Mouse (Mus musculus) G1E-ER4 (cell line): ENCODE results near the gene Brip1. TPM values are rescaled to one million over a fixed set of nuclear protein-coding genes. Genes with fewer than 3 reads are reported as not detected.

Source experiments
- GATA1 ChIP-seq: IDR thresholded peaks from one replicate; pipeline ENCODE4 v1.8.0; 2012; ENCODE audit warnings: low read length, inconsistent platforms
- polyA plus RNA-seq: library from polyadenylated mRNA; stranded (reverse); fragments of >175 nt; gene quantifications from 2 replicates; pipeline ENCODE4 v1.2.3, GENCODE M21; 2012

The Brip1 gene
- polyA plus RNA-seq, 1 experiment, result 0.33 TPM

DNA sequence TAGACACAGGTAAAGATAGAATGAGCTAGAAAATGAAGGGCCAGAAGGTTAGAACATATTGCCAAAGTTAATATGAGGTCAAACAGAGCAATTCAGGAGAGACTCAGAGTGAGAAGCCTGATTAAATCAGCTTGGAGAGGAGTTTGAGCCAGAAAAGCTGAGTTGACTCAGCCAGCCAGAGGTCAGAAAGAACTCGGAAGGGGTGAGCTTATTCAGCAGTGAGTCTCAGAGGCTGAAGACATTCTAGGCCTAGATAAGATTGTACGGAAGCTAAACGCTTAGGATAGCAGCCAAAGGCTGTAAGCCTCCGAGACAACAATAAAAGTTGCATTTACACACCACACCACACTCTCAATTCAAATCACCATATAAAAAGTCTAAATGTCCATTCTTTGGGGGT, 141.9 kb downstream of the Brip1 start:
- TF ChIP-seq GATA1, result no peak

DNA sequence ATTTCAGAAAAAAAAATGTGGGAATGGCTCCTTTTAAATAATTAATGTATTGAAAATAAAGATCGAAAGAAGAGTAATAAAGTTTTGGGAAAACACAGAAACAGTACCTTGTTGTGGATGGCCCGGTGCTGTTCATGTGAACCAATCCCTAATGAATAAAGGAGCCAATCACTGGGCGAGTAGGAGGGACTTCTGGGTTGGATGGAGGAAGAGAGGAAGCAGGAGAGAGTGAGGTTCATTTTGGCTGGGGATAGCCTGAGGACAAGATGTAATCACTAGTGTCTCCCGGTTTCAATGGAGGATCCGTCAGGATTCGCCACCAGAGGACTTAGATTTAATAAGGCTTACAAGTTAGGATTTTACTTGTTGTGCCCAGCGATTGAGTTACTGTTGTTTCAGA, 145.2 kb downstream of the Brip1 start:
- no peak for TF ChIP-seq GATA1

DNA sequence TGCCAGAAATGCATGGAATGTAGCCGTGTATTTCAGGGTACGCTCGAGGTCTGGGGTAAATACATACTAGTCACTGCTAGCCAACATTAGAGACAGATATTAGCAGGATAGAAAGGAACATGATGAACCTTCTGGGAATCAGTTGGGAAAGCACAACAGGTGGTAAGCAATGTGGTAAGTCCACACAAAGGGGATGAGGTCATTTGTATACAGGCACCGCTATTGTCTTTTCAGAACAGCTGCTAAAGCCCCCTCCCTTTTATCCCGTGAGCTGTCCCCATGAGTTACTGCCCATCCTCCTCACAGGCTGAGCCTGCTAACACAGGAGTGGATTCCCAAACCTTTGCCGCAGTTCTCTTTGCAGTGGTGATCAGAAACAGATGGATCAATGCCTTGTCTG, 149.6 kb downstream of the Brip1 start:
- TF ChIP-seq GATA1, result no peak

DNA sequence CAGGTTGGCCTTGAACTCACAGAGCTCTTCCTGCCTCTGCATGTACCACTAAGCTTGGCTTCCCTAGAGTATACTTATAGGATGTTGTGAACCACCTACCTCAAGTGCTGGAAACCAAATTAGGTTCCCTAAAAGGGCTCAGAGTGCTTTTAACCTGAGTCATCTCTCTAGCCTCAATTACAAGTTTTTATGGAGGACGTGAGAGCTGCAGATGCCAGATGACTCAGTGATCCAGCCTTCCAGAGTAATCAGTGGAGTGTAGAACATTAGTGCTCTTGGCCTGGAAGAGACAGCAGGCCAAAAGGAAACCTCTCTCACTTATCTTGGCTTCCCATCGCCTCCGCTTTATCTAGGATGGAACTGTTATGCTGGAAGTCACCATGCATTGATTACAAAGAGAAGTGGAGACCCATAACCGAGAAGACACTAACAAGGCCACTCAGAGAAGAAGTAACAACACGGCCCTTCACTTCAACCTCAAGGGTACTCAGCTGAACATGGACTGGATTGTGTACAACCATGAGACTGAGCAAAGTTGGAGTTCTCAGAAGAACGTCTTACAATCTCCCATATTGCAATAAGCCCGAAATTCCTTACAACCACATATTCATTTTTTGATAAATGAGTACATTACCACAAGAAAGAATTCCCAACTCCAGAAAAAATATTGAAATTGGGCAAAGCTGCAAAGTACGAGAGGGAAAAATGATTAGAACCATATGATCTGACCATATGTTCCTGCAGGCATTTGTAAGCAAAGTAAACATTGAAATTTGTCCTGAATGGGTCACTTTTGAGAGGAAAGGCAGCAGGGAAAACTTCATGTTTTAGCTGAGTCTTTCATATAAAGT, 150.3 kb downstream of the Brip1 start:
- no peak for TF ChIP-seq GATA1

DNA sequence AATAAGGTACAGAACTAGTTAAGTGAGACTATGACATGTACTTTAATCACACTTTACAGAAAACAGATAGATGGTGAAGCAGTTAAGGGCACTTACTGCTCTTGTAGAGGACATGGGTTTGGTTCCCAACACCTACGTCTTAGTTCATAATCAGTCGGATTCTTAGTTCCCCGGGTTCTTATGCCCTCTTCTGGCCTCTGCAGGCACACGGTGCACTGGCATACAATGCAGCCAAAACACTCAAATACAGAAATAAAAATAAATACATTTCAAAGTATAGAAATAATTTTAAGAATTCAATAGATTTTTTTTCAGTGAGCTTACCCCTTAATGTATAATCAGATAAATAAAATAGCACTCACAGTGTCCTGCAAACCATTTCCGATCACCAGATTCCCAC, 161.0 kb downstream of the Brip1 start:
- TF ChIP-seq GATA1, result no peak

DNA sequence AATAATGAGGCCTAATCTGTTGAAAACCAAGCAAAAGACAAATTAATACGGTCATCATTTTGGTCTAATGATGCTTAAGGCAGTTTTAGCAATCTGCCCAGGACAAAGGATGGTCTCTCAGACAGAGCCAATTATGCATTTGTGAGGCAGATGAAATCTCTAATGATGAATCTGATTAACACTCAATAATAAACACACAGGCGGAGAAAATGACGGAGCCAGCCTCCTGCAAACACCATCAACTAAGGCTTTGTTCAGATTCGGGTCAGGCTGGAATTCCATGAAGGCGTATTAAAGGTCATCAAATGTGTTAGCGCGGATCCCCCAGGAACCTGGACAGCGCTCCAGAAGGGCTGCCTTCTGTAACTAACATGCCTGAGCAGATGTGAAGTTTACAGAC, 161.6 kb downstream of the Brip1 start:
- no peak for TF ChIP-seq GATA1

DNA sequence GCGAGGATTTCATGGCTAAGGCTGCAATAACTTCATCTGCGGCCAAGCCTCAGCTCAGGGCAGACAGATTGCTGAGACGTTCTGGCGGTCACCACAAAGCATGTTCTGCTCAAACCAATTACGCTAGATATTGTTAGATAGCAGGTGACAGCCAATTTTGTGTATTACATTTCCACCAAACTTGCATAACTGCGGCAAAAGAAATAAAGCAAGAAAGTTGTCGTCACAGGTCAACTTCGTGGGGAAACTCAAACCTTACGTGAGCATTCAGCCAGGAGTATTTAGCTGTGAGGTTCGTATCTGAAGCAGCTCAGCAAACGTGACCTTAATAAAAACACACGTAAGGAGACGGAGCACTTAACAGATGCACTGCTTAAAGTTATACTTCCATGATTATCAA, 162.3 kb downstream of the Brip1 start:
- no peak for TF ChIP-seq GATA1

DNA sequence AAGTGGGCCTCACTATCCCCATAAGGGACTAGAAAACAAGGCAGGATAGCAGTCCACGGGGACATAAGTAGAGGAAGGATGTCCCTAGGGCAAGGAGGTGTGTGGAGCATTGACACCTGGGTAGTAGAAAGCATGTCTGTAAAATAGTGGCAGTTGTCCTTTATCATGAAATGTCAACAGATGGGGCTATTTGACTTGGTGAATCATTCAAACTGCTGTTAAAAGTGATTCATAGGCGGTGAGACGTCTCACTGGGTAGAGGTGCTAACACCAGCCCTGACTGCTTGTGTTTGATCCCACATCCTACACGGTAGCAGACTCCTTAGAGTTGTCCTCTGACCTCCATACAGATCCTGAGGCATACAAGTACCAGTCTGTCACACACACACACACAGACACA, 168.1 kb downstream of the Brip1 start:
- TF ChIP-seq GATA1, result no peak

DNA sequence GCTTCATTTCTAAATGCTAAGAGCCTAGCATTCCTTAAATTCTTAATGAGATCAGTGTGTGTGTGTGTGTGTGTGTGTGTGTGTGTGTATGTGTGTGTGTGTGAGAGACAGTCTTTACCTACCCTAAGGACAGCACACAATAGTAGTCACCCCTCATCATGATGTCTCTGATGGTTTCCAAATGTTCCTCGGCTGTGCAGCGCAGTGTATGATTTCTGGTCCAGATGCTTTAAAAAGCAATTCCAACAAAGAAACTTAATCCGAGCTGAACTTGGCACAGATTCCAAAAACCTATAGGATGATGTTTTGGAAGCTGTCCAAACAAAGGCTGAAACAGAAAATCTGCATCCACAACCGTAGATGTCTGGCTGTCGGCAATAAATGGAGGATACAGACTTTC, 173.0 kb downstream of the Brip1 start:
- TF ChIP-seq GATA1, result no peak

DNA sequence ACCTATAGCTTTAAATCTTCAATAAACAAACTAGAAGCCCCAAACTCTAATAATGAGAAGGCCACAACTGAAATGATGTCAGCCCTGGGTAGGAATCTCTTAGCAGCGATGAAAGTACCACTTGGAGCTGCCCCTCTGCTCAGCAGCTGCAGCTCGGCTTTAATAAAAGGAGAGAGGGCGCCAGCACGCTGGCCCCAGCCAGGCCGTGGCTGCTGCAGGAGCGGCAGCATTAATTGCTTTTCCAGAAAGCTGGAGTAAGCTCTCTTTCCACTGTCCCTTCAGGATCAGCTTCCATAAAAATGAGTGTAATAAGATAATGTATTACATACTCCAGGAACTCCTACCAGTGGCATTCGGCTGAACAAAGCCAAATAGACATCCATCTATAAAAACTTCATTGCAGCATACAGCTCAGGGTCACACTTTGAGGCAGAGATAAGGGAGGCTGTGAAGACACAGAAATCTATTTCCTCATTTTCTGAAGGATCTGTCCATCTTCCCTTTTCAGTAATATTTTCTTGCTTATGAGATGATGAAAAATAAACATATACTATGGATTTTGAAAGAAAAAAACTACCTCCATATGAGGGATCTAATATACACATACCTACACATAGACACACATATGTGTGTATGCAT, 174.3 kb downstream of the Brip1 start:
- TF ChIP-seq GATA1, result no peak

DNA sequence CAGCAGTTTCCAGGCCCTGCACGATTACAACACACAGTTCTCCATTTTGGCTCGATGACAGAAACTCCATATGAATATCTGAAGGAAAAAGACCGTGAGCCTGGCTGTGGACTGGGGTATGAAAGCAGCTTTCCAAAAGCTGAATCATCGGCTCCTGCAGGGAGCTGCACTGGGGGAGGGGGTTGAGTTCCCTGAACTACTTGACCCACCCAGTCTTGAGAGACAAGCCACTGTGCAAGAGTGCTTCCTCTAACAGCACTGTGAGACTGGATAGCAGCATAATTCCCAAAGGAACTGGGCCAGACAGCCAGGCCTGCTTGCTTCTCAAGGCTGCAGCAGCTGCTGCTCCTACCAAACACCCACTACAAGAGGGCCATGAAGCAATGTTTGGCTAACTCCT, 178.6 kb downstream of the Brip1 start:
- no peak for TF ChIP-seq GATA1

DNA sequence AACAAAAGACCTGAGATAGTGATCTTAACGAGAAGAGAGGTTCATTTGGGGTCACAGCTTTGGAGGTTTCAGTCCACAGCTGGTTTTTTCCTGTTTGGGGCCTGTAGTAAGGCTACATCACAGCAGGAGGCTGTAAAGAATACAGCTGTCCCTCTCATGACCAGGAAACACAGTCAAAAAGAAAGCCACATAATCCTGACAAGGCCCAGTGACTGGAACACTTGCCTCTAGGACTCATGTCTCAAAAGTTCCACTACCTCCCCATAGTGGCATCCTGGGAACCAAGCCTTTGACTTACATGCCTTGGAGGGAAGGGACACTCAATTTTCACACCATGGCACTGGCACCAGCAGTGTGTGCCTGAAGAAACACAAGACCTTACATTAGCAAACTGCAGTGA, 181.0 kb downstream of the Brip1 start:
- no peak for TF ChIP-seq GATA1

DNA sequence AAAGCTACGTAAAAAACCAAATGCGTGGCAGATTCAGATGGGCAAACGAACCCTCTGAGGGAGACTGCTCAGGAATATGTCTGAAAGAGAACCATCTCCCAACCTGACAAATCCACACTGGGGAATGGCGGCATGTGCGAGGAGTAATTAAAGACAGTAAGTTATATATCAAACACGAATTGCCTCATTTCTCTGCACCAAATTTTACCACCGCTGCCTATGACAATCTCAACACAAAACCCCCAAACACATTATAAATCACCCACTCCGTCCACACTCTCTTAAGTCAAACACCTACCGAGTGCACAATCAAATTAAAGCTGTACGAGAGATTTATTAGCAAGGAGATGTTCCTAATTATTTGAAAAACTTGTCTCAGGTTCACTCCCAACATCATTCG, 184.8 kb downstream of the Brip1 start:
- TF ChIP-seq GATA1, result no peak

DNA sequence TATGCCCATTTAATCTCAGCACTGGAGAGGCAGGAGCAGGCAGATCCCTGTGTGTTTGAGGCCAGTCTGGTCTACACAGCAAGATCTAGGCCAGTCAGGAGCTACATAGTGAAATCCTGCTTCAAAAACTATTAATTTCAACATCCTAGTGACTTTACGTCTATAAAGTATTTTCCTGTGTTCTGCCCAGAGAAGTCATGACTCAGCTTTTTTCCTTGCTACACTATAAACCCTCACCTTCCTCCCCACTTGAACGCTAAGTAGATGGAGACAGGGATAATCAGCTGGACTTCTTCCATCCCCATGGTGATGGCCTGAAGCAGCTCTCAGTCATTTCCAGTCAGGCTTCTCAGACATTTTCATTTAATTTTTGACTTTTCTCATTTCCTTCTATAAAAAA, 187.9 kb downstream of the Brip1 start:
- no peak for TF ChIP-seq GATA1

DNA sequence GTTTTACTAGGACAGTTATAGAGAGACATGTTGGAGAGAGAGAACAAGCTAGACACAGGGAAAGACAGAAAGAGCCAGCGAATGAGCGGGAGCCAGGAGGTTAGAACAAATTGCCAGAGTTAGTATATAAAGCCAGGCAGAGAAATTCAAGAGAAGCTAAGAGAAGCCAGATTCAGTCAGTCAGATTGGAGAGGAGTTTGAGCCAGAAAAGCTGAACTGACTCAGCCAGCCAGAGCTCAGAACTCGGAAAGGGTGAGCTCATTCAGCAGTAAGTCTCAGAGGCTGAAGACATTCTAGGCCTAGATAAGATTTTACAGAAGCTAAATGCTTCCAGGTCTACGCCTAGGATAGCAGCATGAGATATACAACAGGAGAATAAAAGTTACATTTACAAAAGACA, 190.5 kb downstream of the Brip1 start:
- no peak for TF ChIP-seq GATA1

DNA sequence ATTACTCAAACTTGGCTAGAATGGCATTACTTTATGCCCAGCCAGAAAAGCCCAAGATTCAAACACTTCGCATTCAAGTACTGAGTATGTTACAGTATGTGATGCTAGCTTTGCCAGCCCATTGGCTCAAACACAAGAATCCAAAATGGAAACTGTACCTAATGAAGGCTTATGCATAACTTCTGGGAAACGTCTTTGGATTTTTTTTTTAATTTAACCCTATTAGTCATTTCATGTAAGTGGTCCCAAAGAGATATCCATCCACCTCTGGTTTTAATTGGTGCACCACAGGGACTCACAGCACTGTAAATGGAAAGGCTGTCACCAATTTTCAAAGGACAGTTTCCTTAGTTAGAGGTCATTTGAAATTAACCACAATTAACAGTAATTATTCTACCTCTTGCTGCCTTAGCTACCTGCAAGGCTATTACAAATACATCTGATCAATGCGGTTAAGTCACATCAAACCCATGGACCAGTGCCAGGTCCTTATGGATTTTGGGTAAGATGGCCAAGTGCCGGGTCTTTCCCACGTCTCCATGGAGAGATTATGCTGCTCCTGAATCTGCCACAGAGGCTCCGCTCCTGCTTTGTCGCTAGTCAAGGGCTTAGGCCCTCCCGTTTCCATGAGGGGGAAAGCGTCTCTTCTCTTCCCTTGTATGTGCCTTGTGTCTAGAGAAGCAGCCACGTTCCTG, 192.6 kb downstream of the Brip1 start:
- TF ChIP-seq GATA1, result no peak

Other genes starting within 250 kb of the Brip1 start
- gene Ints2, start 56.4 kb upstream of the Brip1 start, polyA plus RNA-seq, result 1.4 and 5.8 TPM in 2 replicates
- 1.4 and 1.5 TPM in 2 replicates for gene Med13, start 156.4 kb upstream of the Brip1 start, polyA plus RNA-seq